Mouse (Mus musculus) spleen, postnatal 10 days (tissue): ENCODE results near the gene Tk2.
"Not testable (repeated sequence)": the region's sequence is repeated elsewhere in the genome, so short reads cannot be mapped to it uniquely, and the experiment has no call there.

Experiments
- DNase-seq, 2 experiments: peaks; one replicate each; pipeline ENCODE4 v3.0.0; 2021 to 2022; ENCODE audit warnings: low spot score in 2 of 2

Tk2 gene

DNA sequence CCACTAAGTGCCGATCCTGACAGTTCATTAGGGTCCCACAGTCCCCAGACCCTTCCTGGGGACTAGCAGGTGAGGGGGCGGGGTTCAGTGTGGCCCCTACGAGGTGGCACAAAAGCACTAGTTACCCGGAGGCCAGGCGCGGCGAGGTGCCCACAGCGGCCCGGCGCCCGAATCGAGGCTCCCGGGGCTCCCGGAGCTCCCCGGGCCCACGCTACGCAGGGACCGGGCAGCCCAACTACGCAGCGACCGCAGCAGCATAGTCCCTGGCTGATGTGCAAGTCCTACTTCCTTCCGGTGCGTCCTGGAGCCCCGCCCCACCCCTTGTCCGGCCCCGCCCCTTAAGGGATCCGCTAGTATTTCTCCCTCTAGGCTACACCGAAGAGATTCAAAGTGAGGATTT lies at the start of gene Tk2:
TSS of gene Tk2 (minus strand) at position 283 of the 400 bp plus-strand sequence.
- DNase-seq: peak; percentile 67 to 87

DNA sequence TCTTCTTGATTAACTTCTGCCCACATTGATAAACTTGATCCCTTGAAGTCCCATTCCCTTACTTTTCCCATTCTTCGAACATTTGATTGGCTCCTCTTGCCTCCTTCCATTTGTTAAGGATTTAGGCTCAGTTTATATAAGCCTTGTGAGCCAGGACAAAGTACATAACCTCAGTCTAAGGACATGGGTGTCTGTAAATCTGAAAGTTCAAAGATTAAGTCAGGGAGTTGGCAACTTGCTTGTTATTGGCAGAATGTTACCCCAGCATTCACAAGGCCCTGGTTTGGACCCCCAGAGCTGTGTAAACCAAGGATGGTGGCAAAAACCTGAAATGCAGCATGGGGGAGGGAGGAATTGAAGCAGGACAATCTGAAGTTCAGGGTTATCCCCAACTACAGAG lies 46.0 kb upstream of the Tk2 start:
- no peak for DNase-seq

DNA sequence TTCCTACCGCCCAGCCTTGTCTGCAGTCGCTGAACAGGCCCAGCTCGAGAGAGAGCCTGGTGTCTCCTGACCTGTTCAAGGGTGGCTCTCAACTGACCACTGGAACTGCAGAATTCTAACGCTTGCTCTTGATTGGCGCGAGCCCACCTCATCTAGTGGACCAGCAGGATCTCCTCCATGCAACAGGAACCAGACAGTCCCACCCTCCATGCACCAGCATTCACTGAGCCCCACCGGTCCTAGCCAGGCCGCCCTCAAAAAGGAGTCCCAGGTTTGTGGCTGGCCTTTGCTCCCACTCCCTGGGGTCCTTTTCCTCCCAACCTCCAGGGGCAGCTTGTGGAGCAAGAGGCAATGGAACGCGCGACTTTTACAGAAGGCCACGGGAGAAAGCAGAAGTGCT lies 44.7 kb upstream of the Tk2 start, which contains the start of gene Cmtm2a:
TSS of gene Cmtm2a (minus strand) at position 101 of the 400 bp plus-strand sequence.
- not testable (repeated sequence) for DNase-seq

DNA sequence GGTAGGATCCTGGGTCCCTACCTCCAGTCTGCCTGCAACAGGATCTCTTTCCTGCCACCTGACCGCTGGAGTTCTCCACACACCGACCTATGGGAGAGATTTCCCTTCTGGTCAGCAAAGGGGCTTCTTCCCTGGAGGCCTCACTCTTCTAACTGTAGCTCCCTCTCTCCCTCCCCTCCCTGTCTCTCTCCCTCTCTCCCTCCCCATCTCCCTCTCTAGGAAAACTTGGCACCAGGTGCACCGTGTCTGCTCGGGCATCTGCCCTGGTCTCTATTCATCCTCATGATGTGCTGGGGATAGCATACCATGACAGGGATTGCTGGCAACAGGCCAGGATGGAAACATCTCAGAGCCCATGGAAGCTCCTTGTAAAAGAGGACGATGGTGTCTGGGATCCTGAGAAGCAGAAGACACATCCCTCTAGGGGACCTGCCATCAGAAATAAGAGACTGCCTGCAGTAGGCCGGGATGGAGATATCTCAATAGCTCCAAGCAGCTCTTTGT lies 20.6 kb upstream of the Tk2 start:
- DNase-seq: no peak

DNA sequence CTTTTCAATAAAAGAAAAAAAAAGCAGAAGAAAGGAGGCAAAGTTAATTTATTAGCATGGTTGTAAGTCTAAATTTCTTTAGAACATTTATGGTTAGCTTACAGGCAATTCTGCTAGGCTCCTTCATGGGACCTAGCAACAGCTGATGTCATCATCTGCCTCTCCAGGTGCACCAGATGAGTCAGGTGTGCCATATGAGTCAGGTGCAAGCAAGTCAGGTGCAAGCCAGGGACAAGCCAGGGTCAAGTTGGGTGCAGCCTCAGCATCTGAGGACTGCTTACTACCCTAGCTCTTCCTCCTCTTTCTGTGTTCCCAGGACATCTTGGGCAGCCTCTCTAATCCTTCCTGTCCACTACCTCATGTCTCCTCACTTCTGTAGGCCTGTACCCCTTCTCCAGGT lies 20.0 kb upstream of the Tk2 start:
- DNase-seq: no peak

DNA sequence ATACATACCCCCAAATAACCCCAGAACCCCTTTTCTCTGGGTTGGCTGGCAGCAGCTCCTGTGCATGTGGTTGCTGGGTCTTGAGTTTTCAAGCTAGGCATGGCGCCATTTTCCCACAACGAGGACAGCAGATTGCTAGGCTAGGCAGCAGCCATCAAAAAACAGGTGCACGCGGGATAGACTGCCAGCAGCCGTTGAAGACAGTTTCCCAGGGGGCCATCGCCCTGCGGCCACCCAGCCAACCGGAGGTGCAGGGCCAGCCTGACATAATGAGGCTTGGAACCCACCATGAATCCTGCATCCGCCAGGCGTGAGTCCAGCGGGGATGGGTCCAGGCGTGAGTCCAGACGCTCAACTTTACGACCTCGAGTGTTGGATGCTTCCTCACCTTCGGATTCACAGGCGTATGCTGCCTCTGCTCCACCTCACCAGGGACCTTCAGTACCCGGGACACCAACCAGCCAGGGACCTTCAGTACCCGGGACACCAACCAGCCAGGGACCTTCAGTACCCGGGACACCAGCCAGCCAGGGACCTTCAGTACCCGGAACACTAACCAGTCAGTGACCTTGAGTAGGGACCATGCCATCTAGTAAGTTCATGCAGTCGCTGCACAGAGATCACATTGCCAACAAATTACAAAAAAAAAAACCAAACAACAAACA lies 16.0 kb upstream of the Tk2 start:
- DNase-seq: not testable (repeated sequence)

DNA sequence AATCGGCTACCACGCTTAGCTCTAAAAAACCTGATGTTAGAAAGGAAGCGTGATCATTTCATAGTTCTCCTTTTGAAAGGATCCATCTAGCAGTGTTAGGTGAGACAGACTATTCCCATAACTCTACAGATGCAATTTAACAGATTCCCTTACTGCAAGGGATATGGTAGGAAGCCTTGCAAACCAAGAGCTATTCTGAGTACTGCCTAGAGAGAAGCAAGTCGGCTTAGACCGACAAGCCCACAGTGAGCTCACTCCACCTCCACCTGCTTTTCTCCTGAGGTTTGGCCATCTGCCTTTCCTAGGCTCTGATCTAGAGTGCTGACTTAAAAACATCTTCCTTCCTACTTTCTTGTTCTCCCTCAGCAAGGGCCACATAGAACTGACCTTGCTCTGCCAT lies 13.4 kb upstream of the Tk2 start:
- DNase-seq: not testable (repeated sequence)

DNA sequence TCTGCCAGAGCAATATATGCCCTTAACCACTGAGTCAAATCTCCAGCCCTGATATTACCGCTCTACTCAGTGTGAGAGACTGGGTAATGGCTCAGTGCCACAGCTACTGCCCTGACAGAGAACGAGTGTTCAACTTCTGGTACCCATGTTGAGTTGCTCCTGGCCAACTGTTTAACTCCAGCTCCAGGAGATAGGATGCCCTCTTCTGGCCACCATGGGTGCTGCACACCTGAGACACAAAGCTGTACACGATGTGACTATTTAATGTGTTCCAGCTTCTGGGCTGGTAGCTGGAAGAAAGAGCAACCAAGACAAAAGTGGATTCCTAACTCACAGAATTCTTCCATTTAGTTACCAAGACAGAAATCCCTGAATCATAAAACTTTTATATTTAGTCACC lies 4.7 kb upstream of the Tk2 start:
- DNase-seq: peak in 1 of 2 experiments; percentile 78

DNA sequence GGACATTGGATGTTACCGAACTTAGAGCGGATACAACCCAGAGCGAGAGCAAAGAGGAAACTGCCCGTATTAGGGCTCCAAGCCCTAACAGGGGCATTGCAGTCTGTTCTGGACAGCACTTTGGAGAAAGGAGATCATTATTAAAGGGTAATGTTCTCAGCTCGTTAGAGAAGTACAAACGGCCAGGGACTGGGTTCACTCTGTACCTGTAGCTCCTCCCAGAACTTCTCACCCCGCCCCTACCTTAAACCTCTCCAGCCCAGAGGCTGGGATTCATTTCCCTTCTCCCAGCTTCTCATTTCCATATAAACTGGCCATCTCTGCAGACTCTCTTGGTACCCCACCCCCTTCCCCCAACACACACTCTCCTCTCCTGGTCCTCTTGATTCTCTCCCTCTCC lies 3.1 kb upstream of the Tk2 start:
- peak; percentile 2 to 35 for DNase-seq

DNA sequence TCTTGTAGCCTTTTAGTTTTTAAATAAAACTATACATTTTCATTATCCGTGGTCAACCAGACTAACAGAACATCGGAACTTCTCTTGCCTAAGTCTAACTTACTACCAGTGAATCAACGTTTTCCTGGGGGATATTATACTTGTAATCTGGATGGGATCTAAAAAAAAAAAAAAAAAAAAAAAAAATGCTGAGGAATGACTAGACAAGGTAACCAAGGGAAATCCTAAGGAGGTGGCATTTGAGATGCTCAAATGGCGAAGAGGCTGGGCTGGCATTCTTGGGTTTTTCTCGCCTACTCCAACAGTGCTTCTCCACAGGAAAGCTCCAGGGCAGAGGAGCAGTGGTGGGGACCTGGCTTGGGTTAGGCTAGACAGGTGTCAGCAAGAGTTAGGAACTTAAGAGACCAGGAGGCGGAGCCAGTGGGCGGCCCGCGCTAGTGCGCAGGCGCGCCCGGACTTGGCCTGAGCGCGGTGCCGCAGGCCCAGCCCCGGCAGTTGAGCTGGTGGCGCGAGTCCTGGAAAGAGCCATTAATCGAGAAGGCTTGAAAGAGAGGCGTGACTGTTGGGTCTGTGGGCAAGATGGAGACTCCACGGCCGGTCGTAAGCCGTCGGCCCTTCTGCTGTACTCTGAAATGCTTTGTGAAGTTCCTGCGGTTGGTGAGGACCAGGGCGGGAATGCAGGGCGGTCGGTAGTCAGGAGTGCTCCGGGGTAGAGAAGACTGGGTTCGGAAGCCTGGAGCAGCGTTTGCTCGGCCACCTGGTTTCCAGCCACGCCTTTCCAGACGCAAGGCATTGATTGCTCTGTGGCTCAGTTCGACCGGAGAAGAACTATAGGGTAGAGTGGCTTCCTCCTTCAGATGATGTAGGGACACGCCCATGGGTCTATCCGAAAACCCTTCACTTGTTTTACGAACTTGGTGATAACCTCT lies 2.3 kb upstream of the Tk2 start, which contains the start of gene Cklf:
TSS of gene Cklf (plus strand) at position 423 of the 929 bp plus-strand sequence.
- DNase-seq: peak; percentile 85 to 92

DNA sequence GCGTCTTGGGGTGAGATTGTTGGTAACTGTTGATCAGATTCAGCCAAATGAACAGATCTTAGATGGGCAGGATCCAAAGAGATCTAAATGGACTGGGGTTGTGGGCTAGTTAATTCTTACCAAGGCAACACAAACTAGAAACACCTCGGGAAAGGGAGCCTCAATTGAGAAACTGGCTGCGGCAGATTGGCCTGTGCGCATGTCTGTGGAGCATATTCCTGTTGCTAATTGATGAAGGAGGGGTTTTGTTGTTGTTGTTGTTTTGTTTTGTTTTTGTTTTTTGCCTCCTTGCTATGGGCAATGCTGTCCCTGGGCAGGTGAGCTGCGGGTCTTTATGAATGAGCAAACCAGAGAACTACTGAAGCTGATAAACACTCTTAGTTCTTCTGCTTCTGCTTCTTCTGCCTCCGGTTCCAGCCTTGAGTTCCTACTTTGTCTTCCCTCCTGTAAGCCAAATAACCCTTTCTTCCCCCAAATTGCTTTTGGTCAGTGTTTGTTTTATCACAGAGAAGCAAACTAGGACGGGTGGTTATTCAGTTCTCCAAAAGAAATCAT lies 1.2 kb upstream of the Tk2 start:
- DNase-seq: no peak

DNA sequence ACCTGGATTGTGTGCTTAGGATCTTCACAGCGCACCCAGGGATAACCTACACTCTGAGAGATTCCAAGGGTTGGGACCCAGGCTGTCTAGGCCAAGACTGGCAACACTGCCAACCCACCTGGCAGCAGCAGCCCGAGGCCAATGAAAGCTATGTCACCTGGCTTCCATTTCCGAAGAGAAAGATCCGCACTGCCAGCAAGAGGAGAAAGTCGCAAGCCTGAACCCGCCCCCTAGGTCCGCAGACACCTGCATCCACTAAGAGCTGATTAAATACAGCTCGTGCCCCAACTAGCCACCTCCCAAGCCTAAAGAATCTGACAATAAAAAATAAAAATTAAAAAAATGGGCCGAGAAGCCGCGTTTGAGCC lies 466 bp downstream of the Tk2 start:
- DNase-seq: peak; percentile 46 to 56

DNA sequence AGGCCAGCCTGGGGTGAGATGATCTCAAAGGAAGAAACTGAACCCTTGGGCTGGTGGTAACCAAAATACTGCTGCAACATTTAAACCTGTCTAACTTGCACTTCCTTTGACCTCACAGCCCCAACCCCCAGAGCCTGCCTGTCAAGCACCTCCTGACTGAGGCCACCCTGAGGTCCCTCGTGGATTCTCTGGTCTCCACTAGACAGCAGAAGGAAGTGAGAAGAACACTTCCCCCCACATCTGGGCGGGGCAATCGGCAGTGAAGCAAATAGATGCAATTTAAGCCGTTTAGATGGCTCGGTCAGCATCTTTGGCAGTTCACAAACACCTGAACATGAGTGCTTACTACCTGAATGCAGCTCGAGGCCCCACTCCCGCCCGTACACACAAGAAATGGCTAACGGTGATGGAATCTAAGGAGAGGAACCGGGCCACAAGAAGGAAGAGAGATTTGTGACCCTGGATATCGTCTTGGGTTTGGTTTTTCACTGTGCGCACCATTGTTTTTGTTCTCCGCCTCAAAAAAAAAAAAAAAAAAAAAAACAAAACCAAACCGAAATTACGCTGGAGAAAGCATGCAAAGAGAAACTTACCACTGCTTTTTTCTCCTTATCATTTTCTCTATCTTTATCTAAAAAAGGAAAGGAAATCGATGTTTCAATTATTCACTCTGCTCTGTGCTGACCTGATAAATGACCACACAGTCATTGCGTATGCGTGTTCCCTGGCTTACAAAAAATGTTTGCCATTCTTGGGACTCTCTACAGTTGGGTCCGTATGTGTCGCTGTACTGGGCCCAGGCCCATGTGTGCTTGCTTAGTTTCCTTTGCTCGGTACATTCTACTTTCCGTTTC lies 1.1 kb downstream of the Tk2 start:
- peak; percentile 45 to 86 for DNase-seq

DNA sequence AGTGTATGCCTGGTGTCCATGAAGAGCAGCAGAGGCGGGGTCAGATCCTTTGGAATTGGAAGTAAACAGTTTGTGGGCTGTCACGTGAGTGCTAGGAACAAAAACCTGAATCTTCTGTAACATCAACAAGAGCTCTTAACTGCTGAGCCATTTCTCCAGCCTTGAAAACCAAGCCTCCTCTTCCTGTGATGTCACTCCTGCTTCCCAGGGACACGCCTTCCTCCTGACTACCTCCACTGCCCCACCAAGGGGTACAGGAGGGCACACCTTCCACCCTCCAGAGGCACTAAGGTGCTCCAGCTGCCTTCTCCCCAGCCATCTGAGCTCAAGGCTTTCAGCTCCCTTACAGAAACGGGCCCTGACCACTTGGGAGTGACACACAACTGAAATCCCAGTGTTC lies 1.7 kb downstream of the Tk2 start:
- DNase-seq: no peak

DNA sequence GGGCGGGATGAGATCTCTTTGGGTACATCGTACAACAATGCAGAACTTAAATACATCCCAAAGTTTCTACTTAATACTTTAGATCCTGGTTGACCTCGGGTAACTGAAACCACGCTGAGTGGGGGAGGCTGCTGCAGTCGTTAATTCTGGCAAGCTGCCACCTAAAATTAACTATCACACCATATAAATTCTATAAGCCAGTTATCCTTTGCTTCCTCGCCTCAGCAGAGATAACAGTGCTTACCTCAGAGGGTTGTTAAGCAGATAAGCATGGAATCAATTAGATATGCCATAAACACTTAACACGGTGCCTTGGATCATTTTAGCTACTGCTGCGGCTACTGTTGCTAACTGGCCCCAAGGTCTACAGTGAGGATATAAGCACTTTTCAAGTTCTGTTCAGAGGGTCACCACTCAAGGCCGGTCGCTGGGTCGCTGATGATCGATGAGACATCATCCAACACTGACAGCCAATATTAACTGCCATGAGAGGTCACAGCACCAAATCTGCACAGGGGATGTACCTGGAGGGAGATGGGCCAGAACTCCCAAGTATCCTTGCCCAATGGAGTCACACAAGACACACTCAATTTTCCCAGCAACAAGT lies 6.2 kb downstream of the Tk2 start:
- no peak for DNase-seq

DNA sequence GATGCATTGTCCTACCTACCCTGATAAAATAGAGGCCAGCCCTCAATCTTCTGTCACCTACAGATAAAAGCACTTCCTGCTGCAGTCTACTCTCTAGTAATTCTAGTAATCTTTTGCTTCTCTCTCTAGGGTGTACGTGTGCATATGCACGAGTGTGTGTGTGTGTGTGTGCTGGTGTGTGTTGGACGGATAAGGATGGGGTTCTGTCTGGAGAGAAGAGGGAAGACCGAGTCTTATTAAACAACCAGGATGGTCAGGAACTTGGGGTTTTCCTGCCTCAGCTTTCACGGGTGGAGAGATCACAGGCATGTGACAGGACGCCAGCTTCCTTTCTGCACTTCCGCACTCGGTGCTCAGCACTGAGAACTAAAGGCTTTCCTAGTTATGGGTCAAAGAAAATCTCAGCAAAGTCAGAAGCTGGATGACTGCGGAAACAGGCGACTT lies 8.9 kb downstream of the Tk2 start:
- peak in 1 of 2 experiments; percentile 28 for DNase-seq

DNA sequence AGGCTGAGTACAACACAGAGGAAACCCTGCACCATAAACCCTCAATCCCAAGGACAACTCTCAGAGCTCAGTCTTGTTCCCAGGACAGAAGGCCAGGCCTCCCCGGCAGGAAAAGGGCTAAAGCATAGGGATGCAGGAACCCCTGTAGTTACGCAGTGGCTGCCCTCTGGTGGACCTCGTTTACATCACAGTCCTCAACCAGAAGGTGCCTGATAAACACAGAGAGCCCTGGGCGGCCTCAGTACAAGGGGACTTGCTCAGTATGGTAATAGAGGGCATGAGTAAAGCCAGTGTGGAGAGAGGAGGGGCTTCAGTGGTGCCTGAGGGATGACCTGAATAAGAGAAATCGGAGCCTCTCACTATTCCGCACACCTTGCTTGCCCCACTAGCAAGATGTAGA lies 13.8 kb downstream of the Tk2 start:
- DNase-seq: peak in 1 of 2 experiments; percentile 40

DNA sequence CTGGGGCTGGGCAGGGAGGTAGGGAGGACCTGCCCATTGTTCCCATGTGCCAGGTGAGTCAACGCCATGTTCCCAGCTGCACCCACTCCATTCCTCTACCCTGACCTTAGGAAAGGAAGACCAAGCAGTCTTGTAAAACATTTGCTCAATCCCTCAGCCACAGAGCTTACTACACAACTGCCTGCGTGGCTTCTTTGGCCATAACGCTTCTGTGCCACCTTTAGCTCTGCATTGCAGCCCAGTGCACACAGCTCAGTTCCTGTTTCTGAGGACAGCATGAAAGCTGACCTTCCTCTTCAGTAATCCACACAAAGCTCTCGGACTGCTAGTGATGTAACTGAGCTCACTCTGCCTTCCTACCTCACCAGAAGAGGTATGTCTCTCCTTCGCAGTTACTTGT lies 15.4 kb downstream of the Tk2 start:
- DNase-seq: peak in 1 of 2 experiments; percentile 42

DNA sequence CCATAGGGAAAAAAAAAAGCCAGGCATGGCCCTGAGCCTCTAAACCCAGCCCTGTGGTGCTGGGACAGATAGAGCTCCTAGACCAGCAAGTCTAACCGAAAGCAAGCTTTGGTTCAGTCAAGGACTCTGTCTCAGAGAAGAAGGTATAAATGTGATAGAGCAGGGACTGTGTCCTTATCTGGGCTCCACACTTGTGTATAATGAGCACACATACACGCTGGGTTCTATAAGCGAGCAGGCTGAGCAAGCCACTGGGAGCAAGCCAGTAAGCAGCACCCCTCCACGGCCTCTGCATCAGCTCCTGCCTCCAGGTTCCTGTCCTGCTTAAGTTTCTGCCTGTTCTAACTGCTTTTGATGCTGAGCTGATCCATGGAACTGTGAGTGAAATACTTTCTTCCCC lies 16.3 kb downstream of the Tk2 start:
- no peak for DNase-seq

DNA sequence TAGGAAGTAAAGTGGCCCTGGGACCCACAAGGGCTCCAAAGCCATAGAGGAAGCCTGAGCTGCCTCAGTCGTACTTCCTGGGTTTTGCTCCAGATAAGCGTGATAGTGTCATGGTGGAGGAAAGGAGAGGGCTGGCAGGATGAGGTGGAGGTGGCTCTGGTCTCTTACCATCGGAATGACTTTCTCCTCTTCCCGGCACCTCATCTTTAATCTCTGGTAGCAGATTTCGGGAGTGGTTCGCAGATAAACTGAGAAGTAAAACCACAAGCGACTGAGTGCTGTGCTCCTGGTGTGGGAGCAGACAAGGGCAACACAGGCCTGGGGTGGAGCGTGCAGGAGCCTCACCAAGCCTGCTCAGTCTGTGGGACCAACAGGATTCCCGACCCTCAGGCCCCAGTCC lies 18.0 kb downstream of the Tk2 start:
- no peak for DNase-seq

DNA sequence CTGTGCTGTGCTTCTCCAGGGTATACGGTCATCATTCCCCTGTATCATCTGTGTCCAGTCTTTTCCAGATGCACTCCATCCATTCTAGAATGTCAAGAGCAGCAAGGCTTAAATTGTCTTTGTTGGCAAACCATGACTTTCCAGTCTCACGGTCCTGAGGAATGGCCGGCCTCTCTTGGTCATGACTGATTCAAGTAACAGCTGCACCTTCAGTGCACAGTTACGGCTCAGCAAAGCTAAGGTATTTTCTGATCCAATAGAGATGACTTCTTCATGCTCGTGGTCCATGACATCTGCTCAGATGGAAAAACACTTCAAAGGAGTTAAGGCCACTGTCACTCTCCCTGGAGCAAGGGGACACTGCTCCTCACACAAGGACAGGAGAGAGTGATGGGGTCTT lies 21.3 kb downstream of the Tk2 start:
- no peak for DNase-seq
